Mouse (Mus musculus) lung, adult 18-20 months (tissue): Measurements from ENCODE around the gene Nr6a1.

Source experiments
- DNase-seq, 2 experiments: peaks; one replicate each; pipeline ENCODE4 v3.0.0; 2022; ENCODE audit warnings: mixed read lengths in 2 of 2

The Nr6a1 gene

DNA sequence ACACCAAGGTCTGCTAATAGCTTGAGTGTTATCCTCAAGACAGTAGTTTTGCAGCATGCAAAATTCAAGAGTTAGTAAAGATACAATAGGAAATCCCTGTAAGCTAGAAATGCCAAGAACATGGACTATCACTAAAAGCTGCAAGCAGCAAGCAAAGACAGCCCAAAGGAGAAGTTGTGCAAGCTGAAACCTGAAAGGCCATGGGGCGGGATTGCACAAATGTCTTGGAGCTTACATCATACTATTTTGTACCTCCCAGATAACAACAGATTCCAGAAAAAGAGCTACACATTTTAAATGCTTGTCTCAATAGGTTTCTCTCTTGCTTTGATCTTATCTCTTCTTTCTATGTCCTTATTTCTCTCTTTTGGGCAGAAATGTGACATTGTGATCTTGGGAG, 60.8 kb downstream of the Nr6a1 start:
- DNase-seq: peak; percentile 8 to 24

DNA sequence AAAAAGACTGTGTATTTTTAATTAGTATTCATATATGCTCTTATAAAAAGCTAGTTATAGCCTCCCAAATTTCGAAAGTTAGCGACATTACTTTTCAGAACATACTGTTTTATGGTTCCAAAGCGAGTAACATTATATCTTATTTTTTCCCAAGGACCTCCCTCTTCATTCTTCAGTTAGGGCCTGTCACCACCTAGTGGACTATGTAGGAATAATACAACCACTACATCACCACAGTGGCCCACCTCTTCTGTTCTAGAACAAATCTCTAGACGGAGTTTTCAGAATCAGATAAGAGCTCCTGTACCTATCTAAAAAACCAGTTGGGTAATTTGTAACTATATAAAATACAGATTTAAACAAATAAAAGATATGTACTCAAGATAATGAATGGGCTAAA, 63.5 kb downstream of the Nr6a1 start:
- peak in 1 of 2 experiments; percentile 26 for DNase-seq

DNA sequence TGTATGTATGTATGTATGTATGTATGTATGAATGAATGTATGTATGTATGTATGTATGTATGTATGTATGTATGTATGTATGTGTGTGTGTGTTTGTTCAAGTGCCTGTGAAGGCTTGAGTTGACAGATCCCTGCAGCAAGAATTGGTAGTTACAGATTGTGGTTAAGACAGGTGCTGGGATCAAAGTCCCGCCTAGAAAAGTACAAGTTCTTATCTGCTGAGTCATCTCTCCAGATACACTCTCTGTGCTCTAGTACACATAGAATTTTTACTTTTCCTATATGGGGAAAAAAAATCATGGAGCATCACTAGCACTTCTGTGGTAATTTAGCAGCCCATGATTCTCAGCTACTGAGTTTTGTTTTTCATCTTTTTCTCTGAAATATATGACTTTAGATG, 75.7 kb downstream of the Nr6a1 start:
- no peak for DNase-seq

DNA sequence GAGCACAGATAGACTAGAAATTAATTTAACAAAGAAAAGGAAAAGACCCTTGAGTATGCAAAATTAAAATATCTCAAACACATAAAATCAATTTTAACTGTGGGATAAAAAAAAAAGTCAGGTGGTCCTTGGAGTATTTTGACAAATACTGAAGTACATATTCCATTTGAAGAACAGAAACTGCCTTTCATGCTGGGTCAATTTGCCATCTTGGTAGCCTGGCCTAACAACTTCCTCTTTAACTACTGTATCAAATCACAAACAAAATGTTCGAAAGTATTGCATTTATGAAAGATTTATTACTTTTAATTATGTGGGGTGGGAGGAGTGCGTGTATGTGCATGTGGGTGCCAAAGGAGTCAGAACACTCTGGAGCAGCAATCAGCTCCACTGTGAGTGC, 81.2 kb downstream of the Nr6a1 start:
- no peak for DNase-seq

DNA sequence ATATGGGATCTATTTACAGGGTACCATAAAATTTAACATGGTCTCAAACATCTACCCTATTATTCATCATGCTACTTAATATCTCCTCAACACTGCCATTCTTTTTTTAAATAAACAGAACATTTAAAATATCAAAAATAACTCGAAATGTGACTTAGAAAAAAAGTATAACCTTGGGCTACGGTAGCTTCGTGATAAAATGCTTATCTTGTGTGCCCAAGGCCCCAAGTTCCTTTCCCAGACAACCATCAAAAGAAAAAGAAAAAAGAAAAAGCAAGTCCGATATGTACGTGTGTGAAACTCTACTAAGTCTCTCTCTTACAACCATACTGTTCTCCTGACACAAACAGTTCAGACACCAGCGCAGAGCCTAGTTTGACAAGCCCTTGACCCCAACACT, 92.0 kb downstream of the Nr6a1 start:
- no peak for DNase-seq

DNA sequence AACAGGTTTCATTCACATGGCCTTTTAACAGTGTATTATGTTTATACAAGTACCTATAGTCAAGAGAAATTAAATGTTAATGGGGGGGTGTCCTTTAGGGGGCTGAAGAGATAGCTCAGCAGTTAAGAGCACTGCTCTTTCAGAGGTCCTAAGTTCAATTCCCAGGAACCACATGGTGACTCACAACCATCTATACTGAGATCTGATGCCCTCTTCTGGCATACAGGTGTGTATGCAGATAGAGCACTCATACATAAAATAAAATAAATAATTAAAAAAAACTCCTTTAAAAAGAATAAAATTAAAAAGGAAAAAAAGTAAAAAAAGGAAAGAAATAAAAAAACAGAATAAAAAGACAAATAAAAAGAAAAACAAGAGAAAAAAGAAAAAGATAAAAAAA, 95.5 kb downstream of the Nr6a1 start:
- no peak for DNase-seq

DNA sequence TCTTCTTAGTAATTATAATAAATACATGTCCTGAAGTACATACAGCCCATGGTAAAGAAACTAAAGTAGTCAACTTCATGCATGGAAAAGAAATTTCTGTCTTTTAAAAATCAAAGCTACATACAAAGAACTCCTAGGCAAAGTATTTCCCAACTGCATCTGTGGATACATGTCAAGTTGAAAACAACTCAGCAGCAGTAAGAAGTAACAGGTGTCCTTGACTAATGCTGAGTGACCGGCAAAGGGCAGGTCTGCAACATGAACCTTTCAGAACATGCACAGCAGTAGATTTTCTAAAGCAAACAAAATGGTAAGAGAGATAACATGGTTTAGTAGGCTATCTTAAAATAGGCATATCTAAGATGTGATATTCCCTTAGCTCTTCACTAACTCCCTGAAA, 98.0 kb downstream of the Nr6a1 start:
- no peak for DNase-seq

DNA sequence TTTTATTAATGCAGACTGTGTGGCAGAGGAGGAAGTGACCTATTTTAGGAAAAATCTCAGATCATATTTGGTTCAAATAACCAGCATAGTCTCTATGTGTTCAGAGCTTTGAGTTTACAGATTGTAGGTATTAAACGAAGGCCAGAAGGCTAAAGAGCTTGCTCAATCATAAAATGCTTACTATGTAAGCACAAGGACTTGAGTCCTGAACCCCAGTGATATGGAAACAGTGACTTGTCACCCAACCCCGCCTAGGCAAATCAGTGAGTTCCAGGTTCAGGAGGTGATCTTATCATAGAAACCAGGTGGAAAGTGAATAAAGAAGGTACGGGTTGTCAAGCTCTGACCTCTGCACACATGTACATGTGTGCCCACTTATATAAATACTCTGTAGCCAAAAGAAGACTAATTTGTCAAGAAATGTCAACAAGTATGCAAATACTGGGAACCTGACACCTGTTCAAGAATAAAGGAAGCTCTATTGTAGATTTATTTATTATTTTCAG, 99.6 kb downstream of the Nr6a1 start:
- no peak for DNase-seq

DNA sequence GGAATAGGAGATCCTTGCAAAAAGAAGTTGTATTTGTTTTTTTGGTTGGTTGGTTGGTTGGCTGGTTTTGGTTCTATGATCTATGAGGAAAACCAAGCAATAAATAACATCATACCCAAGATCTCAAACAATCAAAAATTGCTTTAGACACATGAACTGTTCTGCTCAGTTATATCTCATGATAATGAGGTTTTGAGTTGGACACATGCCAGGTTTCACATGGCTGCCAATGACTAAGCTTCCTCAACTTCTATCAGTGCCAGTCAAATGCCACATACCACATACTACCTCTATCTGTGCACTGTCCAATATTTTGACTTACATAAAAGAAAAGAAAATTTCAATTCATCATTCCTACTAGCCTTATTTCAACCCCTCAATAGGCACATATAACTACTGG, 101.3 kb downstream of the Nr6a1 start:
- peak; percentile 3 to 4 for DNase-seq

DNA sequence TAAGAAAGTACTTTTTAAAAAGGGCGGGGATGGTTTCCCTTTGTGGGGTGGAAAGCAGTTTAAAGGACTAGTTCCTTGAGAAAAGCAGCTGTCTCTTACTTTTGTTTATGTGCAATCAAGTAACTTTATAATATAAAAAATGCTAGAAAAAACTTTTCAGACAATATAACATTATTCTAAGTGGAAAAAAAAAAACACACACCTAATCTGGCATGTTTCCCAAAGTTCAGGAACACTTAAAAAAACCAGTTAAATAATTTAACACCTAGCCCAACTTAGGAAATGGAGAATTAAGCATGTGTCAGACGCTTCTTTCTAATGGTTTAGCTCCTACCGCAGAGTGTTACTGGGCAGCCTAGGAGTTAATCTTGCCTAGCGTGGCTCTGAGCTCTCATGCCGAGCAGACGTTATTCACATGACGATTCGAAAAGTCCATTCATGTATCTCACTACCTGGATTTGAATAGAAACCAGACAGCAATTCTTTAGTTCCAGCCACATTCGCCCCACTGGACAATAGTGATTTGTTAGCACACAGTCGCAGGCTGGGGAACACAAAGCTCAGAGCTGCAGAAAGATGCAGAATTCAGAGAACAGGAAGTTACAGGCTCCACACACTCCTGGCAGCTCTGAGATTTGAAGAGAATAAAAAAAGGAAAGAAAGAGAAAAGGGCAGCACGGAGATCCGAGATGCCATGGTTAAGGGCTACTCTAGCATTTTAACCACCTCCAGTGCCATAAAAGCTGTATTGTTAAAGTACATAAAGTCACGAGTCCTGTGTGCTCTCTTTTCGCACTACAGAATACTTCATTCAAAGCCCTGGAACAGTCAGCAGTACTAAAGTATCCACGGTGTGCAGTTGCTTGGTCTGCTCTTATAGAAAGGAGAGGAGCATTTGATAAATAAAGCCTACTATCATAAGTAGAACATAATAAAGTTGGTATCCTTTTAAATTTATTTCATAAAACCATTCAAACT, 102.4 kb downstream of the Nr6a1 start:
- peak; percentile 2 to 3 for DNase-seq

DNA sequence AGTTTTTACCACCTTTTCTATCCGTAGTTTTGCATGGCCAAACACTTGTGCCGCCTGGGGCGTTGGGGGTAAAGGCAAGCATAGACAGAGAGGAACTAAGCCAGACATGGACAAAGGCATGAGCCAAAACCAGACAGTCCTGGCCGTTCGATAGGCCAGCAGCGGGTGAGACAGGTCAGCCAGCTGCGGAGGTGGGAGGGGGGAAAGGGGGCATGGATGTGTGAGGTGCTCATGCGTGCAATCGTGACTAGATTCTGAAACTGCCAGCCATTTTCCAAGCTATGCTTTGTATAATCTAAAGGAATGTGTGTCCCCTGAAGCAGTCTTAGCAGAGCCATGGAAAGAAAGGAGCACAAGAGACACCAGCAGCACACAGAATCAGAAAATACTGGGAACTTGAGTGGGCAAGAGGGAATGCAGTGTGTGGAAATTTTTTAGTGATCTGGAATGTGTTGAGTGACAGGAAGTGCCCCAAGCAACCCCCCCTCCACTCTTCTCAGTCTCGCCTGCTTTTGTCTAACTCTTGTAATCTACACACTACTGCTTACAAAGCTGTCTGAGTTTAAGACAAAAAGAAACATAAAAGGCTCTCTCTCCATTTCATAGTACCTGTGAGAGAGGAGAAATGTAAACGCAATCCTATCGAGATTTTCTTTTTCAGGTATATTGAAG, 103.4 kb downstream of the Nr6a1 start:
- peak; percentile 35 to 48 for DNase-seq

DNA sequence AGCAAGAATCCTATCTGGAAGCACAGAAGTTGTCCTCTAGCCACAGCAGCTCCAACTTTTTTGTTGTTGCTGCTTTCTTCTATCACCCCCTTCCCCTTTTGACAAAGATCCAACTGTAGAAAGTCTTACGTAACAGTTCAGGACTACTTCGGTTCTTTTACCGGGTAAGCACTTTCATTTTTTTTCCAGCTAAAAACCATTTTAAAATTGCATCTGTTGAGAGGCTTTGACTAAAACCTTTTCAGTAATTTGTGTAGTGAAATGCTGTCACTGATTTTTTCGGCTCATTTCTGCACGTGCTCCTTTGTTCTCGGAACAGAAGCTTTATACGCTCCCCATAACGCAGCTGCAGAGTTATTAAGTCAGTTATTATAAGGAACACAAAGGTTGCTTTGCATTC, 104.1 kb downstream of the Nr6a1 start:
- no peak for DNase-seq

DNA sequence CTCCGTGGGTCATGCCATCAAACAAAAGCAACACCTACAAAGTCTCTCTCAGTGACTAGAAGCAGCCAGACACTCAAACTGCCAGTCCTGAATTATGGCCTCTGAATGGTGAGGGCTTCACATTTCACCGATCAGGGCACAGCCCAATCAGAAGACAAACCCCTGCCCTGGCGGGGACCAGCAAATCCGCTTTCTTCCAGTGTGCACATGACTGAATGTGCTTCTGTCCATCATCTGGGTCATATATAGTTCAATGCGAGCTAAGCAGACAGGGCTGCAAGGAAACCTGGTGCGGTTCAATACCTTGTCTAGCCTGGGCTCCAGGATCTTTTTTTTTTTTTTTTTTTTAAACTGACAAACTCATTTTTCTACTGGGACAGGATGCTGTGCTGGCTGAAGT, 104.5 kb downstream of the Nr6a1 start:
- DNase-seq: peak; percentile 44 to 53

DNA sequence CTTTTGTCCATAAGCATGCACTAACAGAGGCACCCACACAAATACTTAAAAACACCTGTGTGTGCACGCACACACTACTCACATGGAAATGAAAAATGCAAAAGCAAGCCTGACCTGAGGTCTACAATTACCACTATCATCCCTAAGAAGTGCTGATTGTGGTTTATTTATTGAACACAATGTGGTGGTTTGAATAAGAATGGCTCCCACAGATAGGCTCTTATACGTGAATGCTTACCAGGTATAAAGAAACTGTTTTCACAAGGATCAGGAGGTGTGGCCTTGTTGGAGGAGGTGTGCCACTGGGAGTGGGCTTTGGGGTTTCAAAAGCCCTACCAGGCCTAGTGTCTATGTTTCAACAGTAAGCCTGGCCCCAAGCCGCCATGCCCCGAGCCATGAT, 110.0 kb downstream of the Nr6a1 start:
- no peak for DNase-seq

DNA sequence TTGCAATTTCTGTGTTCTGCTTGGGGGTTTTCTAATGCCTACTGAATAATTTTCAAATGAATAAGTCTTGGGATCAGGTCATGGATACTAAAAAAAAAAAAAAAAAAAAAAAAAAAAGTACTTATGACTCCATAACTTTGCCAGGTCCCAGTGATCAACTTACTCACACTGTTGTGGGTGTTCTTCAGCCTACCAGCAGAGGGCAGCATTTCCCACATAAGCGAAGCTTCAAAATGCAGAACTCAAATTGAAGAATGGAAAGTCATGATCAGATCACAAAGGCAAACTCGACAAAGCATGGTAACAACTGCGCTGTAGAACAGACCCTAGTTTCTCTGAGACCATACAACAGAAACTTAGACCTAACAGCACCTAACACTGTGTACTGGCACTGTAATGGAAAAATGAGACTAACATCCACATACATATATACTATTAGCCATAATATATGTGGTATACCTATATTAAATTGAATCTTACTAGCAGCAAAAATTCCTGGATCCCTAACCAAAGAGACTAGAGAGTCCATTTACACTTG, 130.3 kb downstream of the Nr6a1 start:
- DNase-seq: peak; percentile 65

DNA sequence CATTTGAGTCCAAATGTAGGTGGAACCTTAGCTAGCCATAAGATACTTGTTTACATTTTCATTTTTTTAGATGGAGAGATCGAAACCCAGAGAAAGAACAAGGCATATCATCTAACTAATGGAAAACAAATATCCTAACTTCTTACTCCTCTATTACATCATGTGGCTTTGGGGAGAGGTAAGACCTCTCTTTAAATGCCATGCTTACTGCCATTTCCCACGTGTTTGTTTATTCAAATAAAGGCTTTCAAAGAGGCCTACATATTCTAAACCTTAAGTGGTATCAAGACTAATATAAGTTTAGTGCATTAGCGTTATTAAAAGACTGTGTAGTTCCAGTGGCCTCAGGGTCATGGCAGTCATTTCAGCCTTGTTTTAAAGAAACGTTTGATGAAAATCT, 140.2 kb downstream of the Nr6a1 start:
- no peak for DNase-seq

DNA sequence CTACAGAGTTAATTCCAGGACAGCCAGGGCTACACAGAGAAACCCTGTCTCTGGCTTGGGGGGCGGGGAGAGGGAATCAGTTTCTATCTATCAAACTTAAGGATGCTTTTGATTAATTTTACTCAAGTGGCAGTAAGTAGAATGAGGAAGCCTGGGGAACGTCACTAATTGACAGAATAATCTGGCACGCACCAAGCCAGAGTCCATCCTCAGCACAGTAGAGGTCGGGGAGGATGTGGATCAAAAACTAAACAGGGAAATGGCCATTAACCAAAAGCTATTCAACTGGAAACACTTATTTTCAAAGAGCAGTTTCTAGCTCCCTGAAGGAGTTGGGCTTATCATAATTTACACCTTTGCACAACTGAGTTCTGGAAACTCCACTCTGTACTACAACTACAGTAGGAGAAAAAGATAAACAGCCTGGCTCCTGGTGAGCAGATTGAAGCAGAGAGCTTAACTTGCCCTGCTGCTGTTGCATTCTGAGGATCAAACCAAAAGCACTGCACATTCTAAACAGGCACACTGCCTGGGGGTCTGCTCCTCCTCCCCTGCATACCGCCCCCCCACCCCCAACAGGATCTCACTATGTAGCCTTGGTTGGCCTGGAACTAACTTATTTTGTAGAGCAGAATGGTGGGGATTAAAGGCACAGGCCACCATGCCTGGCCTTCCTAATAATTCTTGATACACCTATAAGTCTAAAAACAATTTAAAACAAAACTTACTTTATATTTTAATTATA, 141.1 kb downstream of the Nr6a1 start:
- no peak for DNase-seq

DNA sequence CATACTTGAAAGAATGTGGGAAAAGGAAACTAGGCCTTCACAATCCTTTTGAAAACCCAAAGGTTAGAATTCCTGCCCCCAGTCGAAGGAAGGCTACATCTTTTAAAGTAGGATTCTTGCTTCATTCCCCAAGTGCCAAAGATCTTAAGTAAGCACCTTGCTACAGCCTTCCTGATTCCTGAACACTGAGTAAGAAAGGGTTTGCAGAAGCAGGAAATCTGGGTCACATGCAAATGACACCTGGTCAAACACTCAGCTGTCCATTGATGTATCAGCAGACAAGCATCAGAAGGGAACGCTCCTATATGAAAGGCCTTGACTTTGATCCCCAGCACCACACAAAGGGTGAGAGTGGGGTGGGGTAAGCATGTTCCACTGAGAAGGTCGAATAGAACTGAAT, 142.4 kb downstream of the Nr6a1 start:
- DNase-seq: peak in 1 of 2 experiments; percentile 36

DNA sequence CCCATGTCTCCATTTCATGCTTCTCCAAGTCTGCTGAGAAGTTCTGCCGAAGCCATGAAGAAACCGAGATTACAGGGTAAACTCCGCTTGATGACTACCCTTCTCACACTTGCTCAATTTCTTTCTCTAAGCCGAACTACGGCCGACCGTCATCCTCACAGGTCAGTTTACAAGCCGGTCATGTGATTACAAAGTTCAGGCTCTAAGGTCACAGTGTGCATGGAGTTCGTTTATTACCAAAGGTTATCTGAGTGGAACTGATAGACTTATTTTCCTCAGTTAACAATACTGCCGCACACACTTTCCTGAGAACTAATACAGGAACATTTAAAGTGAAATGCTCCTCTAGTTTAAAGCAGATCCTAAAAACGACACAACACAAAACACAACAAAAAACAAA, 143.1 kb downstream of the Nr6a1 start:
- DNase-seq: no peak

DNA sequence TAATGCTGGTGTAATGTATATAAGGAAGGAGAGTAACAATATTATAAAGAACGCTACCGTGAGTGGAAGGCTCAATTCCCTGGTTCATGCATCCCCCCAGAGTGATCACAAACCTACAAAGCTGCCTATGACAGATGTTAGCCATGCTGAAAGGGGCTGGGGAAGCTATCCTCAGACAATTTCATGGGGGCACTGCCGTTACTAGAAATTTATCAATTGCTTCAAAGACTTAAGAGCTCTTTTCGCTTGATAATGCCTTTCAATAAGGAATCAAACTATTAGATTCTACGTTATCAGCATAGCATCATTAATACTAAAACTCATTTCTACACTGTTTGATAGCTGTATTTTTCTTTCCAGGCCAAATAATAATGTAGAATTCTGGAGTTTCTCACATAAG, 144.1 kb downstream of the Nr6a1 start:
- DNase-seq: no peak

DNA sequence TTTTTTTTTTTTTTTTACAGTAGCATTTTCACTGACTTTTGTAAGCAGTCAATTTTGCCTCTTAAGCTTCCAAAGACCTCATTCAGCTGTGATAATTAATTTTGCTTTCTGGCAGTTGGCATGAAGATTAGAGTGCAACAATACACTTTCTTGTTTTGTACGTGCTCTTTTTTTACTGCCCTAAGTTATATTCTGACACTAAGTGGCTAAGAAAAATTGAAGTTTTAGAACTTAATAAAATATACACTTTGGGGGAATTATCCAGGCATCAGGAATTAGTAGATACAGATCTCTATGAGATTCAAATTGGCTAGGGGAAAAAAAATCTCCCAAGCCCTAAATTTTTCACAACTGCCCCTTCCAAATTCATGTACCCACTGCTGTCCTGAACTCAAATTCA, 144.8 kb downstream of the Nr6a1 start:
- no peak for DNase-seq

DNA sequence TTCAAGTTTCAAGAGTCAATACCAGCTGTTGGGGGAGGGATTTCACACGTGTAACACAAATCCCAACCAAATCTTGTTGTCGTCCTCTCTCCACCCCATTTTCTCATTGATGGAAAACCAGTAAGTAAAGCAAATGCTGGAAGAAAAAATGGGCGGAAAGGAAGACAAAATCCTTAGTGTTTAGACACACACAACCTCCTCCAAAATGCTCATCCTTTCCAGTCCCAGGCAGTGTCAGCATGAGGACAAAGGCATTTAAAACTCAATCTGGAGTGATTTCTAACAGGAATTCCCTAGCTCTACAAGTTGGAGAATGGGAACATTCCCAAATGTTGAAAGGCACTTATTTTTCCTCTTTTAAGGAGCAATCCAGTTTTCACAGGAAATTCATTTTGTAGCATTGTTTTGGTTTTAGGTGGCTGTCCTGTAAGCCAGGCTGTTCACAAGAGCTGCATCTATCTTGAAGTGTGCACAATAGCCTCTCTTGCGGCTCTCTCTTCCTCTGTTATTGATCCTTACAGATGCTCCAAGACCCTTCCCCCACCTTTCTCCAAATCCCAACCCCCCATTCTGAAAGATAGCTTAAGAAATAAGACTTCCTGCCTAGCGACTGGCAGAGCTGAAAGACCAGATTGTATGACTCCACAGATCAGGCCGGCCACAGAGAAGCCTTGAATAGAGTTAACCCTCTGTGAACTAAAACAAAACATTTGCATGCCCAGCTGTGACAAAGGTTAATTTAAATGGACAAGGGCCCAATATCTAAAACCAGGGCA, 145.4 kb downstream of the Nr6a1 start:
- DNase-seq: no peak
